13 mouse cellular contexts compared by ENCODE assay signal in the genomic region with DNA sequence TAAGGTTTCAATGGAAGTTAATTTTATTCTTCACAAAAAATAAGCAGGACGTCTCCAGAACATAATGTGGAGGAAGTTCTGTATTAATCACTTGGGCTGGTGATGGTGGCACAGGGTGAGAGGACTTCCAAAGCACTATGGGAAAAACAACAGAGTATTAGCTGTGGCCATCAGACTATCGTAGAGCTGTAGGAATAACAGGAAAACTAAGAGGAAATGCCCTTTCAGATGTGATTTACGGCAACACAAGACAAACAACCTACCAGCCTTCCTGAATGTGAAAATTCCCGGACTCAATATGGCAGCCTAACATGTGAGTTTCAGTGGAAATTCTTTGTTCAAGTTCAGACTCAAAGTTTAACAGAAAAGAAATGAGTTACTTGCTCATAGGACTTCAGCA. TPM values are rescaled to one million over a fixed set of nuclear protein-coding genes. Genes with fewer than 3 reads are reported as not detected.
"Had no signal": no experiment of that assay in that cellular context is flagged by ENCODE, and none has a peak within 500 bp of the region (broad histone marks: within the 10 kb centered on the region; RNA-seq: fewer than 3 reads in every experiment).

No protein-coding gene starts in this region.

- H3K27ac ChIP-seq: hindbrain, embryonic 13.5 days; hindbrain, postnatal 0 days; limb, embryonic 15.5 days; liver, embryonic 12.5 days; midbrain, embryonic 10.5 days; neural tube, embryonic 15.5 days had no signal

- ATAC-seq: hindbrain, postnatal 0 days; liver, embryonic 12.5 days had no signal

- H3K4me3 ChIP-seq: hindbrain, embryonic 13.5 days; limb, embryonic 15.5 days; liver, embryonic 12.5 days; midbrain, embryonic 10.5 days; myocyte; neural tube, embryonic 15.5 days had no signal

- H3K4me2 ChIP-seq: hindbrain, embryonic 13.5 days; limb, embryonic 15.5 days; liver, embryonic 12.5 days; neural tube, embryonic 15.5 days had no signal

- H3K36me3 ChIP-seq: hindbrain, embryonic 13.5 days; limb, embryonic 15.5 days; liver, embryonic 12.5 days; midbrain, embryonic 10.5 days; neural tube, embryonic 15.5 days had no signal

- H3K27me3 ChIP-seq: hindbrain, embryonic 13.5 days; limb, embryonic 15.5 days; liver, embryonic 12.5 days; neural tube, embryonic 15.5 days had no signal

- H3K4me1 ChIP-seq: hindbrain, embryonic 13.5 days; limb, embryonic 15.5 days; liver, embryonic 12.5 days; midbrain, embryonic 10.5 days; neural tube, embryonic 15.5 days had no signal

- H3K9me3 ChIP-seq: hindbrain, embryonic 13.5 days; limb, embryonic 15.5 days; midbrain, embryonic 10.5 days; neural tube, embryonic 15.5 days had no signal

- H3K9ac ChIP-seq: hindbrain, embryonic 13.5 days; limb, embryonic 15.5 days; liver, embryonic 12.5 days; neural tube, embryonic 15.5 days had no signal

- DNase-seq: left cerebral cortex, postnatal 4 days; lung, postnatal 14 days; midbrain, embryonic 14.5 days; right cerebral cortex, adult 18-20 months; right cerebral cortex, postnatal 25 days; thymus, postnatal 36 days had no signal

RNA-seq across cellular contexts. Expression of a gene that starts 42.2 kb away (rescaled TPM):
- polyA plus RNA-seq: myocyte had no signal
